Mouse (Mus musculus): ENCODE results near the gene Tpo.

Tpo gene

GRCm38 (mm10) chr12:30132524-30132923, at the start of gene Tpo:
Tpo (minus strand) TSS chr12:30132624.
- no peak for DNase-seq

- peak in 1 of 2 experiments; percentile 9 for DNase-seq
Measured at GRCm38 (mm10) chr12:30181721-30182120, 49.3 kb upstream of the Tpo start.

- no peak for DNase-seq
Measured at GRCm38 (mm10) chr12:30179623-30180022, 47.2 kb upstream of the Tpo start.

- peak; percentile 45 to 67 for DNase-seq
Measured at GRCm38 (mm10) chr12:30177966-30178365, 45.5 kb upstream of the Tpo start.

- no peak for DNase-seq
Measured at GRCm38 (mm10) chr12:30177529-30177928, 45.1 kb upstream of the Tpo start.

- DNase-seq = no peak
Measured at GRCm38 (mm10) chr12:30168491-30168890, 36.1 kb upstream of the Tpo start.

GRCm38 (mm10) chr12:30164538-30164937, 32.1 kb upstream of the Tpo start:
- DNase-seq = no peak

- no peak for DNase-seq
Measured at GRCm38 (mm10) chr12:30164005-30164404, 31.6 kb upstream of the Tpo start.

GRCm38 (mm10) chr12:30161731-30162406, 29.4 kb upstream of the Tpo start:
- no peak for DNase-seq

- DNase-seq = peak in 1 of 2 experiments; percentile 6
Measured at GRCm38 (mm10) chr12:30160475-30160874, 28.1 kb upstream of the Tpo start.

- DNase-seq = no peak
Measured at GRCm38 (mm10) chr12:30159788-30160187, 27.4 kb upstream of the Tpo start.

- DNase-seq = no peak
Measured at GRCm38 (mm10) chr12:30154079-30154673, 21.8 kb upstream of the Tpo start.

GRCm38 (mm10) chr12:30142085-30142484, 9.7 kb upstream of the Tpo start:
- peak in 1 of 2 experiments; percentile 12 for DNase-seq

GRCm38 (mm10) chr12:30129411-30129716, 3.1 kb downstream of the Tpo start:
- DNase-seq = no peak

GRCm38 (mm10) chr12:30128561-30129410, 3.6 kb downstream of the Tpo start:
- peak; percentile 53 to 79 for DNase-seq

GRCm38 (mm10) chr12:30122347-30122746, 10.1 kb downstream of the Tpo start:
- no peak for DNase-seq

GRCm38 (mm10) chr12:30112271-30112670, 20.2 kb downstream of the Tpo start:
- no peak for DNase-seq

- DNase-seq = no peak
Measured at GRCm38 (mm10) chr12:30109646-30110605, 22.5 kb downstream of the Tpo start.

- peak in 1 of 2 experiments; percentile 8 for DNase-seq
Measured at GRCm38 (mm10) chr12:30102891-30103565, 29.4 kb downstream of the Tpo start.

GRCm38 (mm10) chr12:30092081-30092480, 40.3 kb downstream of the Tpo start:
- DNase-seq = peak; percentile 68 to 76

GRCm38 (mm10) chr12:30083971-30084370, 48.5 kb downstream of the Tpo start:
- no peak for DNase-seq

GRCm38 (mm10) chr12:30077056-30077455, 55.4 kb downstream of the Tpo start:
- peak; percentile 40 to 70 for DNase-seq

Measured in cerebellum, postnatal 25 days (tissue).